Mouse (Mus musculus) brain, embryonic 14.5 days (tissue): Measurements from ENCODE around the gene Adcy2.

ENCODE experiments used
- CTCF ChIP-seq: fragments of 200-500 bp; IDR thresholded peaks from 2 replicates; pipeline ENCODE4 v1.5.1; 2012; ENCODE audit warnings: inconsistent platforms, mild to moderate bottlenecking, moderate library complexity, borderline replicate concordance; ENCODE audit not compliant: insufficient read depth, insufficient read length; ENCODE audit errors: extremely low read depth
- POLR2A ChIP-seq: fragments of 200-500 bp; IDR thresholded peaks from 2 replicates; pipeline ENCODE4 v1.6.1; 2012; ENCODE audit warnings: mild to moderate bottlenecking, inconsistent platforms, borderline replicate concordance; ENCODE audit not compliant: poor library complexity, insufficient read depth, insufficient read length, severe bottlenecking; ENCODE audit errors: extremely low read depth

DNA sequence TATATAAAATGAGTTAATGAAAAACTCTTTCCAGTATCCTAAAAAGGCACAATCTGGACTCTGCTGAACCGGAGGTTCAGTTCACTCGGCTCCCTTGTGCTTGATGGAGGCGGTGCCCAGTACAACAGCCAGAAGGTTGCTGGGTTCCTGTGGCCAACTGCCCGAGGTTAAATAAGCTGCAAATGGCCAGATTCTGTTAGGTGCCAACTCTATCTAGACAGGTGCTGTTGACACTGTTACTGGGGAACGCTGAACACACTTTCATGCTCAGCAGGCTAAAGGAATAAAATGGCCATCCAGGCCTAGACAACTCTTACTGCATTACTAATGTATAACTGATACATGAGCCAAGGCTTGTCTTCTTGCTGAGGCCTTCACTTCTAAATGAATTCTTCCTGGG lies 7.6 kb upstream of the Adcy2 start:
- TF ChIP-seq POLR2A (no peak), CTCF (no peak)
